ENCODE assay signal across 18 mouse cellular contexts in genomic region chr5:144872867-144873266, GRCm38 (mm10).
DNase-seq lines count a peak whose midpoint lies in the region; ATAC-seq and TF ChIP-seq lines count a peak whose summit lies in the region.
"Had no signal": no experiment of that assay in that cellular context is flagged by ENCODE, and none has a peak within 500 bp of the region (broad histone marks: within the 10 kb centered on the region; RNA-seq: fewer than 3 reads in every experiment).

No protein-coding gene starts in this region.

- H3K27ac ChIP-seq in midbrain, embryonic 10.5 days (replicated peaks): peak overlapping the region; percentile 13; the same call in 1 of the 2 replicates
- H3K27ac ChIP-seq in midbrain, embryonic 16.5 days (ENCODE audit: low read length): no peak overlapping the region
- H3K27ac ChIP-seq in limb, embryonic 10.5 days: peak overlapping the region; percentile 56; the same call in 1 of the 2 replicates
- no peak overlapping the region for H3K27ac ChIP-seq in limb, embryonic 14.5 days (replicated peaks; ENCODE audit: low read depth, low read length)
- H3K27ac ChIP-seq: embryonic facial prominence, embryonic 13.5 days; forebrain, embryonic 13.5 days; forebrain, embryonic 15.5 days had no signal

- TF ChIP-seq POLR2A in limb, embryonic 14.5 days (IDR thresholded peaks at IDR 0.05; ENCODE audit: borderline replicate concordance, extremely low read depth, insufficient read depth, insufficient read length): no peak

- no peak overlapping the region for H3K4me3 ChIP-seq in midbrain, embryonic 10.5 days
- H3K4me3 ChIP-seq in midbrain, embryonic 16.5 days (ENCODE audit: low read depth, low read length): no peak overlapping the region
- H3K4me3 ChIP-seq in limb, embryonic 10.5 days: no peak overlapping the region
- H3K4me3 ChIP-seq in limb, embryonic 14.5 days (replicated peaks; ENCODE audit: low read length): no peak overlapping the region
- H3K4me3 ChIP-seq: embryonic facial prominence, embryonic 13.5 days; forebrain, embryonic 13.5 days; forebrain, embryonic 15.5 days had no signal

- ATAC-seq in midbrain, embryonic 16.5 days: no peak
- ATAC-seq in limb, embryonic 14.5 days (ENCODE audit: low FRiP score, low read depth): no peak
- ATAC-seq: forebrain, embryonic 13.5 days; forebrain, embryonic 15.5 days; forebrain, postnatal 0 days had no signal

- no peak overlapping the region for H3K9ac ChIP-seq in midbrain, embryonic 16.5 days (ENCODE audit: low read depth, low read length)
- H3K9ac ChIP-seq in limb, embryonic 14.5 days (ENCODE audit: low read depth, low read length, severe bottlenecking): no peak overlapping the region
- H3K9ac ChIP-seq: embryonic facial prominence, embryonic 13.5 days; forebrain, embryonic 13.5 days; forebrain, embryonic 15.5 days; forebrain, postnatal 0 days had no signal

- H3K36me3 ChIP-seq in midbrain, embryonic 10.5 days: peaks cover 13% of the 10 kb centered on the region
- H3K36me3 ChIP-seq in midbrain, embryonic 16.5 days (ENCODE audit: control insufficient read depth, insufficient read depth, low read length): peaks cover 11% of the 10 kb centered on the region; the same call in 1 of the 2 replicates
- H3K36me3 ChIP-seq in limb, embryonic 10.5 days: peaks cover 13% of the 10 kb centered on the region
- peaks cover 15% of the 10 kb centered on the region; the same call in 1 of the 2 replicates for H3K36me3 ChIP-seq in limb, embryonic 14.5 days (ENCODE audit: control insufficient read depth, insufficient read depth, low read length)
- H3K36me3 ChIP-seq: forebrain, embryonic 15.5 days had no signal

- no peaks in the 10 kb centered on the region for H3K9me3 ChIP-seq in midbrain, embryonic 10.5 days (replicated peaks)
- no peaks in the 10 kb centered on the region for H3K9me3 ChIP-seq in midbrain, embryonic 16.5 days (replicated peaks; ENCODE audit: control insufficient read depth, low read length, poor library complexity, severe bottlenecking)
- H3K9me3 ChIP-seq in limb, embryonic 10.5 days (replicated peaks): no peaks in the 10 kb centered on the region
- no peaks in the 10 kb centered on the region for H3K9me3 ChIP-seq in limb, embryonic 14.5 days (ENCODE audit: control insufficient read depth, low read length)
- H3K9me3 ChIP-seq: embryonic facial prominence, embryonic 13.5 days; forebrain, embryonic 13.5 days; forebrain, embryonic 15.5 days had no signal

- 76% methylated on average over 3 of the region's 3 CpGs for WGBS in midbrain, embryonic 10.5 days
- 84% methylated on average over 3 of the region's 3 CpGs for WGBS in midbrain, embryonic 16.5 days
- 75% methylated on average over 3 of the region's 3 CpGs for WGBS in limb, embryonic 10.5 days
- 60% methylated on average over 3 of the region's 3 CpGs for WGBS in limb, embryonic 14.5 days

- peak; percentile 80 for DNase-seq in heart, adult 11 months
- no peak for DNase-seq in heart, postnatal 36 days
- DNase-seq in midbrain, embryonic 10.5 days (ENCODE audit: low spot score): no peak
- DNase-seq in limb, embryonic 10.5 days (ENCODE audit: low spot score): no peak
- DNase-seq in limb, embryonic 14.5 days (ENCODE audit: low spot score): peak; percentile 7
- DNase-seq in gastrocnemius, postnatal 10 days: no peak
- no peak for DNase-seq in retina, postnatal 1 day
- DNase-seq: adrenal gland, adult 8-10 months; cerebellum, adult 11-12 months; cerebellum, adult 2 months; cerebellum, adult 9-10 months; cerebellum, postnatal 10 days; cerebellum, postnatal 25 days; forebrain, postnatal 0 days had no signal

- H3K27me3 ChIP-seq in midbrain, embryonic 10.5 days (ENCODE audit: low read depth, poor library complexity, severe bottlenecking): no peaks in the 10 kb centered on the region
- no peaks in the 10 kb centered on the region for H3K27me3 ChIP-seq in midbrain, embryonic 16.5 days (ENCODE audit: control insufficient read depth, insufficient read depth, low read depth, low read length)
- no peaks in the 10 kb centered on the region for H3K27me3 ChIP-seq in limb, embryonic 10.5 days (ENCODE audit: low read depth, poor library complexity, severe bottlenecking)
- no peaks in the 10 kb centered on the region for H3K27me3 ChIP-seq in limb, embryonic 14.5 days (ENCODE audit: control insufficient read depth, insufficient read depth, low read length)
- H3K27me3 ChIP-seq: embryonic facial prominence, embryonic 13.5 days; forebrain, embryonic 13.5 days; forebrain, embryonic 15.5 days had no signal

- intact Hi-C loops in heart, postnatal 36 days (cut with DNase I): loop anchor here (2.0 kb wide), 1 partner anchor 18 kb away; no protein-coding TSS in a partner anchor

- H3K4me1 ChIP-seq in midbrain, embryonic 10.5 days: peaks cover 11% of the 10 kb centered on the region
- H3K4me1 ChIP-seq in midbrain, embryonic 16.5 days (ENCODE audit: control insufficient read depth, insufficient read depth, low read length): no peaks in the 10 kb centered on the region
- H3K4me1 ChIP-seq in limb, embryonic 10.5 days: peaks cover 33% of the 10 kb centered on the region
- 0 out of 2 replicates have a peak, but pooled peaks cover 2% of the 10 kb centered on the region for H3K4me1 ChIP-seq in limb, embryonic 14.5 days (ENCODE audit: control insufficient read depth, insufficient read depth, low read length)
- H3K4me1 ChIP-seq: forebrain, embryonic 13.5 days; forebrain, embryonic 15.5 days had no signal

- H3K4me2 ChIP-seq in midbrain, embryonic 16.5 days (ENCODE audit: low read length): no peak overlapping the region
- no peak overlapping the region for H3K4me2 ChIP-seq in limb, embryonic 14.5 days (replicated peaks; ENCODE audit: low read depth, low read length, severe bottlenecking)
- H3K4me2 ChIP-seq: embryonic facial prominence, embryonic 13.5 days; forebrain, embryonic 13.5 days; forebrain, embryonic 15.5 days had no signal

Comparison
In these comparisons a context has a peak if more than half of its experiments do, and no peak if none do; other contexts are left out.
1. DNase-seq: peak in heart, adult 11 months (single experiment) and limb, embryonic 14.5 days (single experiment); none in heart, postnatal 36 days (0 of 2), midbrain, embryonic 10.5 days (single experiment), limb, embryonic 10.5 days (single experiment), gastrocnemius, postnatal 10 days (single experiment) and retina, postnatal 1 day (single experiment).
2. H3K27ac ChIP-seq: peak in midbrain, embryonic 10.5 days (single experiment) and limb, embryonic 10.5 days (single experiment); none in midbrain, embryonic 16.5 days (single experiment) and limb, embryonic 14.5 days (single experiment).